Mouse (Mus musculus) CH12.LX (cell line): ENCODE results near the gene Nenf. TPM values are rescaled to one million over a fixed set of nuclear protein-coding genes. Genes with fewer than 3 reads are reported as not detected.

ENCODE experiments used
- DNase-seq: peaks from one replicate; pipeline ENCODE4 v3.0.0-alpha.2; 2013; ENCODE audit errors: extremely low read depth
- H3K27ac ChIP-seq: 2 replicates; pipeline ENCODE4 v1.5.1; 2012; ENCODE audit warnings: low read depth, mild to moderate bottlenecking, control low read depth, moderate library complexity; ENCODE audit not compliant: insufficient read depth
- H3K27me3 ChIP-seq: replicated peaks from 2 replicates; pipeline ENCODE3; 2012; ENCODE audit warnings: inconsistent platforms
- H3K36me3 ChIP-seq, 2 experiments: replicated peaks in 1 of 2; 2 replicates each; pipeline versions ENCODE3 to v1.6.1; 2012; ENCODE audit warnings: inconsistent platforms in 1 of 2, low read length in 1 of 2, mild to moderate bottlenecking in 1 of 2, mixed read lengths in 1 of 2, moderate library complexity in 1 of 2; ENCODE audit not compliant: control insufficient read depth in 1 of 2, insufficient read depth in 1 of 2
- H3K4me1 ChIP-seq, 2 experiments: 2 replicates each; pipeline ENCODE4 v1.6.1; 2012; ENCODE audit warnings: inconsistent platforms in 1 of 2, moderate library complexity in 1 of 2; ENCODE audit not compliant: insufficient read depth in 2 of 2, control insufficient read depth in 1 of 2
- H3K4me2 ChIP-seq: 2 replicates; pipeline ENCODE4 v1.6.1; 2012; ENCODE audit warnings: low read depth, mild to moderate bottlenecking, control low read depth; ENCODE audit not compliant: poor library complexity, insufficient read depth, severe bottlenecking
- H3K4me3 ChIP-seq, 3 experiments: fragments of 150-350 bp in 1 of 3; sonication (generic) in 1 of 3; replicated peaks in 1 of 3; 2 replicates each; pipeline versions ENCODE3 to v1.5.1; 2011 to 2012; ENCODE audit warnings: low read depth in 2 of 3, low read length in 2 of 3, mild to moderate bottlenecking in 2 of 3, moderate library complexity in 2 of 3, control low read depth in 1 of 3, improper control_type of control experiment in 1 of 3, inconsistent platforms in 1 of 3, mixed read lengths in 1 of 3; ENCODE audit not compliant: poor library complexity in 1 of 3
- H3K79me2 ChIP-seq: replicated peaks from 2 replicates; pipeline ENCODE4 v1.6.1; 2012; ENCODE audit warnings: mild to moderate bottlenecking, moderate library complexity; ENCODE audit not compliant: control insufficient read depth, poor library complexity, insufficient read depth, severe bottlenecking; ENCODE audit errors: extremely low read depth
- H3K9ac ChIP-seq: 2 replicates; pipeline ENCODE4 v1.6.1; 2012; ENCODE audit warnings: low read depth, mild to moderate bottlenecking, control low read depth, moderate library complexity; ENCODE audit not compliant: insufficient read depth
- H3K9me3 ChIP-seq: replicated peaks from 2 replicates; pipeline ENCODE3; 2012; ENCODE audit warnings: low read length, inconsistent platforms, mixed read lengths
- BHLHE40 ChIP-seq: IDR thresholded peaks from 2 replicates; pipeline ENCODE4 v1.6.1; 2011; ENCODE audit warnings: mild to moderate bottlenecking, low read depth, low read length, improper control_type of control experiment
- CHD1 ChIP-seq: IDR thresholded peaks from 2 replicates; pipeline ENCODE4 v1.6.1; 2012; ENCODE audit warnings: low read depth, low read length, improper control_type of control experiment, inconsistent platforms
- CTCF ChIP-seq, 2 experiments: IDR thresholded peaks in 1 of 2; conservative IDR thresholded peaks in 1 of 2; 2 replicates each; pipeline ENCODE4 v1.5.1; 2011 to 2012; ENCODE audit warnings: low read depth in 2 of 2, low read length in 2 of 2, improper control_type of control experiment in 1 of 2, inconsistent platforms in 1 of 2, mild to moderate bottlenecking in 1 of 2, moderate library complexity in 1 of 2
- ELF1 ChIP-seq: IDR thresholded peaks from 2 replicates; pipeline ENCODE4 v1.6.1; 2014; ENCODE audit warnings: low read depth, mild to moderate bottlenecking, inconsistent platforms, low read length, improper control_type of control experiment
- EP300 ChIP-seq: IDR thresholded peaks from 2 replicates; pipeline ENCODE4 v1.6.1; 2011; ENCODE audit warnings: low read length, improper control_type of control experiment
- GABPA ChIP-seq: IDR thresholded peaks from 2 replicates; pipeline ENCODE4 v1.6.1; 2012; ENCODE audit warnings: low read depth, low read length, improper control_type of control experiment, inconsistent platforms; ENCODE audit not compliant: insufficient replicate concordance
- HCFC1 ChIP-seq: IDR thresholded peaks from 2 replicates; pipeline ENCODE4 v1.6.1; 2012; ENCODE audit warnings: low read depth, mild to moderate bottlenecking, inconsistent platforms, low read length, improper control_type of control experiment
- JUN ChIP-seq: IDR thresholded peaks from 2 replicates; pipeline ENCODE4 v1.6.1; 2011; ENCODE audit warnings: low read depth, mild to moderate bottlenecking, low read length, improper control_type of control experiment, moderate library complexity; ENCODE audit not compliant: insufficient read depth
- JUND ChIP-seq: conservative IDR thresholded peaks from 2 replicates; pipeline ENCODE4 v1.6.1; 2011; ENCODE audit warnings: low read depth, low read length, improper control_type of control experiment
- MEF2A ChIP-seq: IDR thresholded peaks from 2 replicates; pipeline ENCODE4 v1.6.1; 2014; ENCODE audit warnings: low read depth, mild to moderate bottlenecking, inconsistent platforms, low read length, improper control_type of control experiment, borderline replicate concordance
- NELFE ChIP-seq: IDR thresholded peaks from 2 replicates; pipeline ENCODE4 v1.6.1; 2011; ENCODE audit warnings: low read depth, low read length, improper control_type of control experiment
- POLR2A ChIP-seq: IDR thresholded peaks from 2 replicates; pipeline ENCODE4 v1.6.1; 2011; ENCODE audit warnings: low read depth, mild to moderate bottlenecking, improper control_type of control experiment, low read length
- USF1 ChIP-seq: IDR thresholded peaks from 2 replicates; pipeline ENCODE4 v1.6.1; 2014; ENCODE audit warnings: low read depth, mild to moderate bottlenecking, inconsistent platforms, low read length, improper control_type of control experiment
- ZKSCAN1 ChIP-seq: IDR thresholded peaks from 2 replicates; pipeline ENCODE4 v1.6.1; 2012; ENCODE audit warnings: low read depth, inconsistent platforms, low read length, improper control_type of control experiment, borderline replicate concordance
- dilution Hi-C: fragments of 300-500 bp; cut with MboI; formaldehyde crosslinking; loops from 2 replicates; pipeline ENCODE4 v1.14.3; 2020; ENCODE audit warnings: low sequenced_read_pairs; ENCODE audit not compliant: extremely low pct_unique_long_range_greater_than_20kb, extremely low pct_ligation_motif_present
- in situ Hi-C: fragments of 300-500 bp; cut with MboI; formaldehyde crosslinking; loops from 3 replicates; pipeline ENCODE4 v1.14.3; 2019; ENCODE audit warnings: low sequenced_read_pairs, low pct_ligation_motif_present, low pct_unique_long_range_greater_than_20kb, mixed read lengths
- polyA plus RNA-seq: library from polyadenylated mRNA; unstranded; fragments of >175 nt; gene quantifications from 2 replicates; pipeline ENCODE4 v1.2.1, GENCODE M21; 2012; ENCODE audit warnings: low read depth; ENCODE audit not compliant: insufficient read length
- total RNA-seq, 2 experiments: library from RNA; depleted of rRNA; stranded (reverse); fragments of 300-350 nt in 1 of 2; fragments of >200 nt in 1 of 2; gene quantifications; 2 replicates each; pipeline ENCODE4 v1.2.3; 2012 to 2014

The Nenf gene
- total and polyA plus RNA-seq, 3 experiments = 28.8 to 86.7 (median 43.8) TPM

DNA sequence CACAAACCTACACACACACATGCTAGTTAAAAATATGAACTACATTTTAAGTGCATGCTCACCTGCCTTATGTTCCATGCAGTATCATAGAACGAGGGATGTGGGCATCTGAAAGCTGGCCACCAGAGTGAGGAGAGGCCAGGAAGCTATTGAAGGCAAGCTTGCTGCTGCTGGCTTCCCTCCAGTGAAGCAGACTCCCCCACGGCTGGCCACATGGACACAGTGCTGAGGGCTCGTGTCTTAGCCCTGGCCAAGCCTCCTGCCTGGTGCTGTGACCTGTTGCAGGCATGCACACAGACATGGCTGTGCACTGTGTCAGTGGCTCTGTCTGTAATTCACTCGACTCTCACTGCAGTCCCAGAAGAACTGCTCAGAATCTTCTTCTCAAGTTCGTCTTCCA, 58.3 kb downstream of the Nenf start:
- H3K4me1 ChIP-seq = peaks cover 14 to 32% of the 10 kb centered on the region in 2 experiments
- H3K9me3 ChIP-seq = no peaks in the 10 kb centered on the region
- no peak for DNase-seq
- in situ Hi-C loops (no loop called here), dilution Hi-C loops (no loop called here)
- no peak overlapping the region for H3K4me2 ChIP-seq
- no peak overlapping the region for H3K9ac ChIP-seq
- H3K4me3 ChIP-seq = no peak overlapping the region
- H3K27me3 ChIP-seq = no peaks in the 10 kb centered on the region
- H3K79me2 ChIP-seq = no peaks in the 10 kb centered on the region
- no peaks in the 10 kb centered on the region for H3K36me3 ChIP-seq
- no peak for TF ChIP-seq JUN
- no peak for TF ChIP-seq BHLHE40
- TF ChIP-seq USF1 = no peak
- no peak overlapping the region for H3K27ac ChIP-seq

DNA sequence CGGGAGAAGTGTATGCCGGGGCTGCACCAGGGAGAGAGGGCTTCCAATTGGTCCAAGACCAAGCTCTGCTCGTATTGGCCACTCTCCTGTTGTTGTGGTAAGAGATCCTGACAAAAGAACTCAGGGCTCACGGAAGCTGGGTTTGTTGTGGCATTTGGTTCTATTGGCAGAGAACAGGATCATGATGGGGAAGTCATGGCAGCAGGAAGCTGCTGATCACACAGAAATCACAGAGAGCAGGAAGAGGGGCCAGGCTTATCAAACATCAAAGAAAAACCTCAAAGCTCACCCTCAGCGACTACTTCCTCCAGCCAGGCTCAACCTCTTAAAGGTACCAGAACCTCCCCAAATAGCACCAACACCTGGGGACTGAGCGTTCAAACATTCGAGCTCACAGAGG, 58.9 kb downstream of the Nenf start:
- TF ChIP-seq JUN = no peak
- TF ChIP-seq USF1 = no peak
- TF ChIP-seq ZKSCAN1 = no peak
- no peak for TF ChIP-seq POLR2A
- TF ChIP-seq CTCF (conservative IDR thresholded peaks at IDR 0.05 in 1 of 2, IDR thresholded peaks at IDR 0.05 in 1 of 2; ENCODE audit: low read depth in 2 of 2, low read length in 2 of 2) = no peak
- no peak for TF ChIP-seq ELF1
- TF ChIP-seq NELFE = no peak
- in situ Hi-C loops (no loop called here), dilution Hi-C loops (no loop called here)
- DNase-seq = no peak
- H3K9me3 ChIP-seq = no peaks in the 10 kb centered on the region
- no peak overlapping the region for H3K27ac ChIP-seq
- no peak overlapping the region for H3K9ac ChIP-seq
- no peaks in the 10 kb centered on the region for H3K27me3 ChIP-seq
- H3K4me3 ChIP-seq = no peak overlapping the region
- H3K36me3 ChIP-seq = no peaks in the 10 kb centered on the region
- H3K79me2 ChIP-seq = no peaks in the 10 kb centered on the region
- H3K4me2 ChIP-seq = no peak overlapping the region
- peaks cover 17 to 37% of the 10 kb centered on the region in 2 experiments for H3K4me1 ChIP-seq

DNA sequence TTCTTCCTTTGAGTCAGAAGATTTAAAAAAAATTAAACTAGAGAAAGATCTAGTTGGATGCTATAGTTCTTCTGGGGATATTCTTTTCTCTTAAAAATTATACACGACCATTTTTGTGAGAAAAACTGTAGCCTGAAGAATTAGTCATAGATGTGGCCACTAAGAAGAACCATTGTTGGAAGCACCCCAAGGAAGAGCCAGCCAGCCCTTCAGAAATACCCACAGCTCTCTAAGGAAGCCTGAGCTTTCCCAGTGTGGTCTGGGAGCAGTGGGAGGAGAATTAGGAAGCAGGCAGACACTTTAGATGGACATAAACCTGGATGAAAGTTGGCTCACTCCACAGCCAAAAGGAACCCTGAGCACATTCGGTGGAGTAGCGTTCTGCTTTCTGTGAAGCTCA, 59.5 kb downstream of the Nenf start:
- in situ Hi-C loops = no loop called here
- Histone ChIP-seq H3K4me1 (peaks cover 22 to 43% of the 10 kb centered on the region in 2 experiments), H3K4me3 (no peak overlapping the region), H3K36me3 (no peaks in the 10 kb centered on the region), H3K79me2 (no peaks in the 10 kb centered on the region), H3K27ac (no peak overlapping the region), H3K9ac (no peak overlapping the region), H3K27me3 (no peaks in the 10 kb centered on the region), H3K4me2 (no peak overlapping the region), H3K9me3 (no peaks in the 10 kb centered on the region)
- no peak for DNase-seq
- no peak for TF ChIP-seq GABPA
- no peak for TF ChIP-seq HCFC1
- no peak for TF ChIP-seq CHD1
- no peak for TF ChIP-seq EP300
- no peak for TF ChIP-seq NELFE
- TF ChIP-seq JUND = no peak
- TF ChIP-seq MEF2A = no peak
- dilution Hi-C loops = no loop called here
